Mouse (Mus musculus) c-Kit-positive CD71-negative TER-119-negative erythroid progenitor cells, embryonic 14.5 days (primary cell): Measurements from ENCODE around the gene Pld3.
"Not testable (repeated sequence)": the region's sequence is repeated elsewhere in the genome, so short reads cannot be mapped to it uniquely, and the experiment has no call there.

Experiments used
- DNase-seq: peaks from one replicate; pipeline ENCODE4 v3.0.0-alpha.2; 2013; ENCODE audit warnings: low read depth

Gene Pld3

GRCm38 (mm10) chr7:27523805-27524204, 29.2 kb downstream of the Pld3 start:
- DNase-seq: no peak

DNA sequence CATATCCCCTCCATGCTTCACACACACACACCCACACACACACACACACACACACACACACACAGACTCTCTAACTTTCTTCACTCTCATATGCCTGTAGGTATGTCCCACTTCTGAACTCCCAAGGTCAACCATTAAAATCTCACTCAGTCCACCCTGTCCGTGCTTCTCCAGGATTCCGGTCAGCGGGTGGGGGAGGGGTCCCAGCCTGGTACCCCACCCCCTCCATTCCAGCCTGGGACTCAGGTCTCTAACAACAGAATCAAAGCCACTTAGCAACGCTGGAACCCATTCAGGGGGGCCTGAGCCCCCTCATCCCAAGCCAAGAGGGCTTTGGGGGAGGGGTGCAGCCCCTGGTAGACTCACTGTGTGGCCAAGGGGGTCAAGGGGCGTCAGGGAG, 30.1 kb downstream of the Pld3 start, which contains the start of gene Hipk4:
Hipk4 (plus strand) TSS at position 301 of the 400 bp plus-strand sequence.
- no peak for DNase-seq

DNA sequence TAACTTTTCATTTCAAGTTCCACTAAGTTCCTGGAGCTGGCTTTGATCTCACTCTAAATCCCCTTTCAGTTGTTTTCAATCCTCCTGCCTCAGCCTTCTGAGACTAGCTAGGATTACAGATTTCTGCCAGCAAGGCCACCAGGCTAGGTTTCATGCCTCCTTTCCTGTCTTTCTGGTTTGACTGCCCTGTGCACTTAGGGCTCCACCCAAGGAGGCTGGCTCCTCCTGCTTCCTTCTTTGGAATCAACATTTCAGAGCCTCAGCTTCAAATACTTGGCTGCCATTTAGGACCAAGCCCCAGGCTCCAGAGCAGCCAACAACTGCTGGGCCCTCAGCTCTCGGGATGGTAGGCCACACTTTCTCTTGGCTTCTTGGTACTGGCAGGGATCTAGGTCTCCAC, 32.4 kb downstream of the Pld3 start:
- no peak for DNase-seq

DNA sequence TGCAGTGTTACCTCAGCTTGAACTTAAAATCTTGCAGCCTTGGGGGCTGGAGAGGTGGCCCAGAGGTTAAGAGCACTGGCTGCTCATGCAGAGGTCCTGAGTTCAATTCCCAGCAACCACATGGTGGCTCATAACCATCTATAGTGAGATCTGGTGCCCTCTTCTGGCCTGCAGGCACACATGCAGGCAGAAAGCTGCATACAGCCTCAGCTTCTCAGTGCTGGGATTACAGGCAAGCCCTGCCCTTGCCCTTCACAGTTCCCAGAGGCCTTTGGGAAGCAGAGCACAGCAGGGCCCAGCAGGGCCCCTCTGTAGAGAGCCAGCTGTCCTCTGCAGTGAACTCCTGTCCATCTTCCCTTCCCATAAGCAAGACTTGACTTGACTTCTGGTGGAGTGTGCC, 32.9 kb downstream of the Pld3 start:
- no peak for DNase-seq

GRCm38 (mm10) chr7:27518314-27518713, 34.7 kb downstream of the Pld3 start:
- no peak for DNase-seq

- DNase-seq: no peak
Measured at GRCm38 (mm10) chr7:27514961-27515360, 38.1 kb downstream of the Pld3 start.

GRCm38 (mm10) chr7:27510809-27511208, 42.2 kb downstream of the Pld3 start:
- DNase-seq: no peak

GRCm38 (mm10) chr7:27508648-27509005, 44.4 kb downstream of the Pld3 start:
- peak; percentile 63 for DNase-seq

DNA sequence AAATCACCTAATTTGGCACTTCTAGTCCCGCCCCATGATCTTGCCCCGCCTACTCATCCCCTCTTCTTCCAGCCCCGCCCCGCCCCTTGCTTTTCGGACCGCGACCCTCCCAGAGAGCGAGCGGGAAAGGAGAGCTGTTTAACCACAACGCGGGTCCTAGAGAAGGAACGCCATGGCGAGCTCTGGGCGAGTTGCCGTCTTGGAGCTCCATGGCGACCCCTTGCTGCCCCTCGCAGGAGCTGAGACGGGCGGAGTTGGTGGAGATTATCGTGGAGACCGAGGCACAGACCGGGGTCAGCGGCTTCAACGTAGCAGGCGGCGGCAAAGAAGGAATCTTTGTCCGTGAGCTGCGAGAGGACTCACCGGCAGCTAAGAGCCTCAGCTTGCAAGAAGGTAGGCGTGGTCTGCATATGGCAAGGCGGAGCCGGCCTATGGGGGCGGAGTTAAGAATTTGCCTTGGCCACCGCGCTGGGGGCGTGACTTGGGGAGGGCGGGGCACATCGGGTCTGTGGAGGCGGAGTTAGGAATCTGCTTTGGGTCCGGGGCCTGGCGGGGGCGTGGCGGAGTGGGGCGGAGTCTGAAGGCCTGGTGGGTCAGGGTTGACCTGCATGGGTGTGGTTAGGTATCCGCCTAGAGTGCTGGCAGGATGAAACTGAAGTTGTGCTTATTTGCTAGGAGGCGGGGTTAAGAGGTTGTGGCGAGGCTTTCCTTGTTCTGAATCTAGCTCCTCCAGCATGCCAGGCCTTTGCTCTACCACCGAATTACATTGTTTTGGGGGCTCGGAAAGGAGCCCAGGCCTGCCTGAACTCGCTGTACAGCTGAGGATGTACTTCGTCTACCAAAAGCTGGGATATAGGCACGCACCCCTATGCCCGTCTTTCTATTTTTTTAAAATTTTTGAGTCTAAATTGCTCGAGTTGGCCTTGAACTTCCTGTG, 45.0 kb downstream of the Pld3 start:
- DNase-seq: peak; percentile 98

GRCm38 (mm10) chr7:27506765-27507370, 46.1 kb downstream of the Pld3 start:
- no peak for DNase-seq

GRCm38 (mm10) chr7:27501620-27502019, 51.4 kb downstream of the Pld3 start:
- no peak for DNase-seq

- DNase-seq: no peak
Measured at GRCm38 (mm10) chr7:27499036-27499435, 54.0 kb downstream of the Pld3 start, which contains the start of gene Prx. TSS of gene Prx (plus strand) at chr7:27499324.

DNA sequence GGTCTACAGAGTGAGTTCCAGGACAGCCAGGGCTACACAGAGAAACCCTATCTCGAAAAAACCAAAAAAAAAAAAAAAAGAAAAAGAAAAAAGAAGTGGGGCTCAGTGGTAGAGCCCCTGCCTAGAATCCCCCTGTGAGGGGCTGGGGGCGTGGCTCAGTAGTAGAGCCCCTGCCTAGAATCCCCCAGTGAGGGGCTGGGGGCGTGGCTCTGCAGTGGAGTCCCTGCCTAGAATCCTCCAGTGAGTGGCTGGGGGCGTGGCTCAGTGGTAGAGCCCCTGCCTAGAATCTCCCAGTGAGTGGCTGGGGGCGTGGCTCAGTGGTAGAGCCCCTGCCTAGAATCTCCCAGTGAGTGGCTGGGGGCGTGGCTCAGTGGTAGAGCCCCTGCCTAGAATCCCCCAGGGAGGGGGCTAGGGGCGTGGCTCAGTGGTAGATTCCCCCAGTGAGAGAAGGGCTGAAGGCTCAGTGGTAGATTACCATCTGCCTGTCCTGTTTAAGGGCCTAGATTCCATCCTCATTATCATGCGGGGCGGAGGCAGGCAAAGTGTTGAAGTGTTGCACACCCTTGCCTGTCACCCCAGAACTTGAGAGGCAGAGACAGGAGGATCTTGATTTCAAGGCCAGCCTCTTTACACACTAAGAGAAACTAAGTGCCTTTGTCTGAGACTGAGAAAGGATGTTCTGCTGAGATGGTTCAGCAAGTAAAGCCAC, 58.2 kb downstream of the Pld3 start:
- not testable (repeated sequence) for DNase-seq

DNA sequence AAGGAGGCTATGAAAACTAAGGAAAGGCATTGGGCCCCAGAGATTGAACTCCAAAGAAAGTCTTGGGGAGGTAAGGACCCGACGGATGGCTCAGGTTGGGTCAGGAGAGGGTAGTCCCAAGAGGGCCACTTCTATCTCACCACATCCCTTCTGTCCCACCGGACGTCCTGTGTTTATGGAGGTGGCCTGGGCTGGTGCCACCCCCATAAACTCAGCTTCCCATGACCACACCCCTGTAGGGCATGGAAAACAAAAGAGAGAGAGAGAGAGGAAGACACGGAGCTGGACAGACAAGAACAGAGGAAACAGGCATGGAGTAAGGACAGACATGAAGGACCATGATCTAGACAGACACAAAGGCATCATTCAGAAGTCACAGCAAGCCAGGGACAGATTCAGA, 59.6 kb downstream of the Pld3 start:
- no peak for DNase-seq

- no peak for DNase-seq
Measured at GRCm38 (mm10) chr7:27493022-27493421, 60.0 kb downstream of the Pld3 start.

- no peak for DNase-seq
Measured at GRCm38 (mm10) chr7:27491856-27492255, 61.2 kb downstream of the Pld3 start.

GRCm38 (mm10) chr7:27490543-27491329, 62.3 kb downstream of the Pld3 start:
- DNase-seq: peak; percentile 82

- DNase-seq: no peak
Measured at GRCm38 (mm10) chr7:27490227-27490542, 62.8 kb downstream of the Pld3 start.

DNA sequence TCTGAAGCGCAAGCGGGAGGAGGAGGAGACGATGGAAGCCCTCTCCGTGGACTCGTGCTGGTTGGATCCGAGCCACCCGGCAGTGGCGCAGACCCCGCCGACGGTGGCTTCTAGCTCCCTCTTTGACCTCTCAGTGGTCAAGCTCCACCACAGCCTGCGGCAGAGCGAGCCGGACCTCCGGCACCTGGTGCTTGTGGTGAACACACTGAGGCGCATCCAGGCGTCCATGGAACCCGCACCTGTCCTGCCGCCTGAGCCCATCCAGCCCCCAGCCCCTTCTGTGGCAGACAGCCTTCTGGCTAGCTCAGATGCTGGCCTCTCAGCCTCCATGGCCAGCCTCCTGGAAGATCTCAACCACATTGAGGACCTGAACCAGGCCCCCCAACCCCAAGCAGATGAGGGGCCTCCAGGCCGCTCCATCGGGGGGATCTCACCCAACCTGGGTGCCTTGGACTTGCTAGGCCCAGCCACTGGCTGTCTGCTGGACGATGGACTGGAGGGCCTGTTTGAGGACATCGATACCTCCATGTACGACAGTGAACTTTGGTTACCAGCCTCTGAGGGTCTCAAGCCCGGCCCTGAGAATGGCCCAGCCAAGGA, 63.6 kb downstream of the Pld3 start:
- DNase-seq: no peak

- DNase-seq: no peak
Measured at GRCm38 (mm10) chr7:27487740-27488268, 65.2 kb downstream of the Pld3 start.
